7 mouse cellular contexts compared by ENCODE assay signal in the genomic region with DNA sequence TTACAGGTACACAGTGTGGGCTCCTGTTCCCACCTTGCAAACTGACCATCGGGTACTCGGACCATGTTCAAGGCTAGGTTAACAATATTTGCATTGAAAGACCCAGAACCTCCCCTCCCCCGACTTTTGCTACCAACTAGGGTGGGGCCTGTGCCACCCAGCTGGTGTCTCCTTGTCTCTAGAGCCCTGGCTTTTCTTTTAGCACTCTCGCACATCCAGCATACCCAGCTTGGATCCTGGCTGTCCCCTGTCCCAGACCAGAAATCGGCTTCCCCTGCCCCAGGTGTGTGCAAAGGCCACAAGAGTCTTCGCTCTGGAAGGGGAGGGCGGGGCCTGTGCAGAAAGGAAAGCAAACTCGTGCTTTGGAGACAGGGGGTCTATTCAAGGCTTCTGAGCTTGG.
A peak's percentile ranks its signal among the peaks of the same experiment; 100 is the strongest.
DNase-seq lines count a peak whose midpoint lies in the region; ATAC-seq and TF ChIP-seq lines count a peak whose summit lies in the region.

No protein-coding gene starts in this region.

- H3K4me1 ChIP-seq in heart, postnatal 0 days (ENCODE audit: control insufficient read depth, insufficient read depth), result peaks cover 14% of the 10 kb centered on the region
- H3K4me1 ChIP-seq in liver, embryonic 15.5 days (replicated peaks), result peaks cover 36% of the 10 kb centered on the region

- no peak overlapping the region for H3K4me3 ChIP-seq in left cerebral cortex, adult 2 months
- no peak overlapping the region for H3K4me3 ChIP-seq in heart, postnatal 0 days (ENCODE audit: low read depth, low read length)
- peak overlapping the region; percentile 39 for H3K4me3 ChIP-seq in liver, embryonic 15.5 days (replicated peaks)

- no peak for TF ChIP-seq CTCF in left cerebral cortex, adult 2 months (IDR thresholded peaks at IDR 0.05)
- no peak for TF ChIP-seq CTCF in heart, postnatal 0 days (IDR thresholded peaks at IDR 0.05; ENCODE audit: low read depth)

- H3K27ac ChIP-seq in left cerebral cortex, adult 2 months, result peak overlapping the region; percentile 98
- H3K27ac ChIP-seq in heart, postnatal 0 days (ENCODE audit: low read depth), result no peak overlapping the region
- H3K27ac ChIP-seq in liver, embryonic 15.5 days (replicated peaks), result peak overlapping the region; percentile 16; the same call in 1 of the 2 replicates

- H3K36me3 ChIP-seq in heart, postnatal 0 days (replicated peaks; ENCODE audit: control insufficient read depth, insufficient read depth, low read length), result no peaks in the 10 kb centered on the region
- H3K36me3 ChIP-seq in liver, embryonic 15.5 days (replicated peaks), result no peaks in the 10 kb centered on the region

- WGBS in heart, postnatal 0 days, result 38% methylated on average over 8 of the region's 8 CpGs
- WGBS in liver, embryonic 15.5 days (ENCODE audit: insufficient replicate concordance), result 12% methylated on average over 8 of the region's 8 CpGs

- DNase-seq in left cerebral cortex, adult 2 months (ENCODE audit: extremely low spot score in 1 of 2, low spot score in 2 of 2), result no peak
- DNase-seq in left cerebral cortex, adult 11 months (ENCODE audit: low spot score), result no peak
- peak; percentile 48 for DNase-seq in embryo, embryonic 9.5 days (ENCODE audit: extremely low spot score)
- no peak for DNase-seq in heart, postnatal 0 days (ENCODE audit: low spot score)
- peak; percentile 34 to 53 for DNase-seq in thymus, adult 18-20 months
- DNase-seq in layer of hippocampus, adult 18-20 months (ENCODE audit: low spot score in 2 of 2), result no peak

- no peak for ATAC-seq in heart, postnatal 0 days (ENCODE audit: insufficient read depth, low read depth)
- no peak for ATAC-seq in liver, embryonic 15.5 days (ENCODE audit: insufficient read depth)

- H3K27me3 ChIP-seq in heart, postnatal 0 days (ENCODE audit: control insufficient read depth, insufficient read depth, low read length), result no peaks in the 10 kb centered on the region
- H3K27me3 ChIP-seq in liver, embryonic 15.5 days, result no peaks in the 10 kb centered on the region

- no peaks in the 10 kb centered on the region for H3K9me3 ChIP-seq in heart, postnatal 0 days (replicated peaks; ENCODE audit: control insufficient read depth, low read length)
- no peaks in the 10 kb centered on the region for H3K9me3 ChIP-seq in liver, embryonic 15.5 days (replicated peaks)

- no peak overlapping the region for H3K9ac ChIP-seq in heart, postnatal 0 days (replicated peaks; ENCODE audit: low read depth, low read length)
- no peak overlapping the region for H3K9ac ChIP-seq in liver, embryonic 15.5 days

- intact Hi-C loops in left cerebral cortex, adult 2 months (cut with DNase I), result loop anchor here (1.0 to 10.0 kb wide), 10 partner anchors 44 to 1282 kb away; a partner anchor contains a TSS

- no peak for TF ChIP-seq EP300 in heart, postnatal 0 days (IDR thresholded peaks at IDR 0.05; ENCODE audit: low read depth)

- peak overlapping the region; percentile 60; the same call in 1 of the 2 replicates for H3K4me2 ChIP-seq in heart, postnatal 0 days (ENCODE audit: low read depth, low read length)
- H3K4me2 ChIP-seq in liver, embryonic 15.5 days, result peak overlapping the region; percentile 67

Comparison
In these comparisons a context has a peak if more than half of its experiments do, and no peak if none do; other contexts are left out.
1. DNase-seq: peak in embryo, embryonic 9.5 days (single experiment) and thymus, adult 18-20 months (2 of 2); none in left cerebral cortex, adult 2 months (0 of 2), left cerebral cortex, adult 11 months (single experiment), heart, postnatal 0 days (single experiment) and layer of hippocampus, adult 18-20 months (0 of 2).